Mouse (Mus musculus) ES-Bruce4 (cell line): ENCODE results near the gene Adamts3. TPM values are rescaled to one million over a fixed set of nuclear protein-coding genes. Genes with fewer than 3 reads are reported as not detected.

Source experiments
- H3K27ac ChIP-seq: 2 replicates; pipeline ENCODE4 v1.5.1; 2012; ENCODE audit warnings: low read length, inconsistent platforms; ENCODE audit not compliant: insufficient read depth
- H3K27me3 ChIP-seq: 2 replicates; pipeline ENCODE4 v1.6.1; 2012; ENCODE audit warnings: mild to moderate bottlenecking, low read length, inconsistent platforms; ENCODE audit not compliant: control insufficient read depth, poor library complexity, insufficient read depth, severe bottlenecking
- H3K36me3 ChIP-seq: 2 replicates; pipeline ENCODE4 v1.6.1; 2012; ENCODE audit warnings: inconsistent platforms, mild to moderate bottlenecking, low read length, moderate library complexity; ENCODE audit not compliant: control insufficient read depth, poor library complexity, insufficient read depth, severe bottlenecking
- H3K4me1 ChIP-seq: one replicate; pipeline ENCODE4 v1.8.1; 2011; ENCODE audit warnings: low read length; ENCODE audit not compliant: control insufficient read depth, insufficient read depth
- H3K4me3 ChIP-seq: 2 replicates; pipeline ENCODE4 v1.5.1; 2011; ENCODE audit warnings: low read depth, mild to moderate bottlenecking, low read length
- H3K9ac ChIP-seq: 2 replicates; pipeline ENCODE4 v1.6.1; 2012; ENCODE audit warnings: low read depth, mild to moderate bottlenecking, inconsistent platforms; ENCODE audit not compliant: poor library complexity, severe bottlenecking
- H3K9me3 ChIP-seq: replicated peaks from 2 replicates; pipeline ENCODE4 v1.6.1; 2012; ENCODE audit warnings: mild to moderate bottlenecking, low read length, inconsistent platforms; ENCODE audit not compliant: control insufficient read depth, poor library complexity, insufficient read depth, severe bottlenecking
- CTCF ChIP-seq: IDR thresholded peaks from one replicate; pipeline ENCODE4 v1.8.1; 2011; ENCODE audit warnings: low read depth, low read length
- EP300 ChIP-seq: IDR thresholded peaks from 2 replicates; pipeline ENCODE4 v1.6.1; 2011; ENCODE audit warnings: low read depth, low read length; ENCODE audit not compliant: insufficient read depth
- POLR2A ChIP-seq: IDR thresholded peaks from one replicate; pipeline ENCODE4 v1.8.1; 2011; ENCODE audit warnings: low read length; ENCODE audit not compliant: insufficient read depth
- polyA plus RNA-seq: library from polyadenylated mRNA; stranded (reverse); fragments of >200 nt; gene quantifications from 2 replicates; pipeline ENCODE4 v1.2.4, GENCODE M21; 2011; ENCODE audit warnings: low read depth; ENCODE audit not compliant: missing spikeins, insufficient read depth, insufficient read length

Adamts3 gene
- polyA plus RNA-seq, 1 experiment = 0.90 TPM

DNA sequence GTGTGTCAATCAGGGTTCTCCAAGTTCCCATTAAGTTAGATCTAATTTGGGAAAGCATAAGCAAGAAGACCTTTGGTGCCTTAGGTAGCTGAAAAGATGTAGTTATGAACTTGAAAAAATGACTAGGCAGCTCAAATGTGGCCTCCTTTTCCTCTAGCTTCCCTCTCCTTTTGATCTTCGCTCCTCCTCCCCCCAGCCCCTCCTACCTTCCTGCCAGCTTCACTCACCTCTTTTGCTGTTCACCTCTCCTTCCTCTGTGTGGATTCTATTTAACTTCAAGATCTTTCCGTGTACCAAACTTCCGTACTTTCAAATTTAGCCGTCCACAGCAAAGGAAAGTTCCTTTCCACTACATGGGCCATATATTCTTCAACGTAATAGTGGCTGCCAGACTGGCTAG is 17.9 kb upstream of the Adamts3 start:
- Histone ChIP-seq H3K4me3 (no peak overlapping the region), H3K36me3 (no peaks in the 10 kb centered on the region), H3K4me1 (no peaks in the 10 kb centered on the region), H3K9me3 (no peaks in the 10 kb centered on the region), H3K27me3 (no peaks in the 10 kb centered on the region), H3K27ac (no peak overlapping the region), H3K9ac (no peak overlapping the region)
- TF ChIP-seq CTCF (no peak), POLR2A (no peak), EP300 (no peak)

DNA sequence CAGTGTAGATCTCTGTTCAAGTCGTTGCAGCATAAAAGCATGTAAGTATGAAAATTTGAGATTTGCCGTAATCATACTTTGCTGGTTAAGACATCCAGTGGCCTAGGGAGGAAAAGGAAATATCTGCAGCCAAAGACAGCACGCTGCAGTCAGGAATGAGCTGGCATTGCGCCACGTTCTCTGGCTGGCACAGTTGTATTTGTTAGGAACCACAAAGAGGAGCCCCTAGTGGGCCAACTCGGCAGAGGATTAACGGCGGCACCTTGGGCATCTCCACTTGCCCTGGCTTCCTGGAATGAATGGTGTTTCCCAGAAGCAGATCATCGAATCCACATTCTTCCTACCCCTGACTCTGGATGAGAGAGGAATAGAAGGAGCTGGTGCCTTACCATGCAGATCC is 14.4 kb upstream of the Adamts3 start:
- Histone ChIP-seq H3K4me1 (no peaks in the 10 kb centered on the region), H3K36me3 (no peaks in the 10 kb centered on the region), H3K27me3 (no peaks in the 10 kb centered on the region), H3K4me3 (no peak overlapping the region), H3K27ac (no peak overlapping the region), H3K9ac (no peak overlapping the region), H3K9me3 (no peaks in the 10 kb centered on the region)
- no peak for TF ChIP-seq CTCF
- no peak for TF ChIP-seq EP300
- TF ChIP-seq POLR2A = no peak

DNA sequence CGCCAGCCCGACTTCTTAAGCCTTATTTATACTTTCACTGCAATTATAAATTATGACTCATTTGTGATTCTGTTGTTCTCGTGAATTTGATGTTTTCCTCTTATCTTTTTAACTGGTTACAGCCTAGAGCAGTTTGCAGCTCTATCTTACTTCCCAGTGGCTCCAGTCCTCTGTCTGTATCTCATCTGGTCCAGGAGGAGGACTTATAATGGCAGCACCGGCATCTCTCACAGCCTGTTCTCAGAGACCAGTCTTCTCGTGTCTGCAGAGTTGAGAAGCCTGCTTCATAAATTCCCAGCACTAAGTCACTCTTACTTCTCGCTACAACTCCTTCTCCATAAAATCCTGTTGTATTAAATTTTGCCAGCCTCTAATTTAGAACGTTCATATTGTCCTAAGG is 12.4 kb upstream of the Adamts3 start:
- Histone ChIP-seq H3K36me3 (no peaks in the 10 kb centered on the region), H3K9ac (no peak overlapping the region), H3K27me3 (no peaks in the 10 kb centered on the region), H3K27ac (no peak overlapping the region), H3K4me3 (no peak overlapping the region), H3K9me3 (no peaks in the 10 kb centered on the region), H3K4me1 (no peaks in the 10 kb centered on the region)
- TF ChIP-seq EP300 = no peak
- no peak for TF ChIP-seq CTCF
- no peak for TF ChIP-seq POLR2A

DNA sequence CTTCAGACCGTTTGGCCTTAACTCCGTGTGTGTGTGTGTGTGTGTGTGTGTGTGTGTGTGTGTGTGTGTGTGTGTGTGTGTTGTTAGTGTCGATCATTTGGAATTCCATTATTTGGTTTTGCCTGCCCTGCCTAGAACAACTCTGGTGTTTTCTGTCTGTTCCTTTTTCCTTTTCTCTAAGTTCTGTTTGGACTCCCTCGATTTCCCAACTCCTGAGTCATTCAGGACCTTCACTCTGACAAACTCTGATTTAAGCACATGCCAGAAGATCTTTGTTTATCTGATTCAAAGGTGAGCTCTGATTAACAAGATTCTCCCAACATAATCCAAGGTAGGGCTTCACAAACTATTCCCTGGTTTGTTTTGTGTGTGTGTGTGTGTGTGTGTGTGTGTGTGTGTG is 1.9 kb upstream of the Adamts3 start:
- peaks cover 14% of the 10 kb centered on the region for H3K27me3 ChIP-seq
- H3K9me3 ChIP-seq = 0 out of 2 replicates have a peak, but pooled peaks cover 5% of the 10 kb centered on the region
- no peaks in the 10 kb centered on the region for H3K36me3 ChIP-seq
- no peak for TF ChIP-seq POLR2A
- TF ChIP-seq CTCF = no peak
- no peak for TF ChIP-seq EP300
- H3K9ac ChIP-seq = no peak overlapping the region
- H3K4me1 ChIP-seq = no peaks in the 10 kb centered on the region
- H3K27ac ChIP-seq = no peak overlapping the region
- H3K4me3 ChIP-seq = no peak overlapping the region

DNA sequence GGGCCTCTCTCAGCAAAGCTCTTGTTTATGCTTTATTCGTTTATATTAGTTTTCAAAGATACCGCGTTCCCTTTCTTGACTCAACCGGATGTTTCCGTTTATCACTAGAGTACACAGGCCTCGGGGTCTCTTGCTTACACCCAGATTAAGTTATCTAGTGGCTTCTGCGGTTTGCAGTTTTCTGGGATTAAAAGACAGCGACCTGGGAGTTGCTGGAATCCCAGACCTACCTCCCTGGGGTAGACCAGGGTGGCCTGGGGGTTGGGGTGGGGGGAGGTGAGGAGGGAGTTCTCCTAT is 722 bp upstream of the Adamts3 start:
- Histone ChIP-seq H3K9ac (peak overlapping the region; percentile 63), H3K4me3 (no peak overlapping the region), H3K9me3 (0 out of 2 replicates have a peak, but pooled peaks cover 5% of the 10 kb centered on the region), H3K27ac (no peak overlapping the region), H3K4me1 (no peaks in the 10 kb centered on the region), H3K27me3 (peaks cover 14% of the 10 kb centered on the region), H3K36me3 (no peaks in the 10 kb centered on the region)
- TF ChIP-seq CTCF (no peak), POLR2A (no peak), EP300 (no peak)

DNA sequence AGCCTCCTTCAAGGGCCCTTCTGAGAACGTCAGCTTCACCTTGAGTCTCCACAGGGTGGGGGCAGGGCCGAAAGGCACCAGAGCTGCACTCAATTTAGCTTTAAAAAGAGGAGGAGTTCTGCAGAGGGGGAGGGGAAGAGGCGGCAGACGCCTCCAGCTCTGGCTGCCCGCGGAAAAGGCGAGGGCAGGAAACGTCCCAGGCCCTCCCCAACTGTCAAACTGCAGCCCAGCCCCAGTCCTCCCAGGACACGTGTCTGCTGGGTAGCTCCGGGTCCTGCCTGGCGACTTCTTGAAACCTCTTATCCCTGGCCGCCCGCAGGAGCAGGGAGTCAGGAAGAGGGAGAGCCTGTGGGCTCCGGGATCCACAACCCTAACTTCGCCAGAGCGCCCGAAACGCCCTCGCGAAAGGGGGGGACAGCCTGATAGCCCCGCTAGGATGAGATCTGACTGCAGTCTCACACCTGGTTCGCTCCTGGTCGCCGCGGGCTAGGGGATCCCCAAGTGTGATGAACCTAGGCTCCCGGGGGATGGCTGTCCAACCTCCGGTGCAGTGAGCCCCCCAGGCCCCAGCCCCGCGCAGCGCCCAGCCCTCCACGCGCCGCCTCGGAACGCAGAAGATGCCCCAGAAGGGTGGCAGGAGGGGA is 921 bp downstream of the Adamts3 start:
- Histone ChIP-seq H3K27me3 (peaks cover 14% of the 10 kb centered on the region), H3K4me1 (no peaks in the 10 kb centered on the region), H3K36me3 (no peaks in the 10 kb centered on the region), H3K27ac (no peak overlapping the region), H3K4me3 (peak overlapping the region; percentile 66), H3K9ac (peak overlapping the region; percentile 15; the same call in 1 of the 2 replicates), H3K9me3 (0 out of 2 replicates have a peak, but pooled peaks cover 5% of the 10 kb centered on the region)
- TF ChIP-seq CTCF (no peak), POLR2A (no peak), EP300 (no peak)
